8 mouse cellular contexts compared by ENCODE assay signal in the genomic region with DNA sequence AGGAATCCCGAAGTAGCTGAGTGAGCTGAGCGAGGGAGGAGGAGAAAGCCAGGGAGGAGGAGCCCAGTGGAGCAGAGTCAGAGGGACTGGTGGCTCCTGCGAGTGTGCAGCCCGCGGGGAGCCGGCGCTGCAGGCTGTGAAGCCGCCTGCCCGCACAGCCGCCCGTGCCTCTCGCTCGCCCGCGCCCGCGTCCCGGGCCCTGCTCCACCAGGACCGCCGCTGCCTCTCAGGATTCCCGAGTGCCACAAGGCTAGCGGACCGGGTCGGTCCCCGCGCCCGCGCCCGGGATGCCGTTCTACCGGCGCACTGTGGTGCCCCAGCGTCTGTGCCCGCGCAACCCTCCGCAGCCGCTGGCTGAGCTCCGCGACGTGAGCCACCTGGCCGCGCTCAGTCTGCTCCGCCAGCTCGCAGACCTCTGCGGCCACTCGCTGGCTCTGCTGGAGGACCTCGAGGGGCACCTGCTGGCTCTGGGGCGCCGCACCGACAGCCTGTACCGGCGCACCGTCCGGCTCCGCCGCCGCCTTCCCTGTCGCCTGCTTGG. TPM values are rescaled to one million over a fixed set of nuclear protein-coding genes. Genes with fewer than 3 reads are reported as not detected.
DNase-seq lines count a peak whose midpoint lies in the region; ATAC-seq lines count a peak whose summit lies in the region.

A gene (plus strand): TSS at position 105 of the 541 bp plus-strand sequence.

- DNase-seq in adrenal gland, postnatal 36 days, result peak; percentile 64 to 78
- DNase-seq in gastrocnemius, postnatal 4 days (ENCODE audit: low spot score in 2 of 2), result peak; percentile 33 to 47
- DNase-seq in limb, embryonic 10.5 days (ENCODE audit: low spot score), result peak; percentile 66
- peak; percentile 89 for DNase-seq in midbrain, embryonic 11.5 days (ENCODE audit: low spot score, missing footprints)
- peak; percentile 12 for DNase-seq in right cerebral cortex, postnatal 4 days
- no peak for DNase-seq in c-Kit-positive CD71-positive TER-119-positive erythroid progenitor cells, embryonic 14.5 days (ENCODE audit: low spot score)

- H3K4me1 ChIP-seq in intestine, embryonic 16.5 days (ENCODE audit: control insufficient read depth, insufficient read depth, low read length), result no peaks in the 10 kb centered on the region
- peaks cover 39% of the 10 kb centered on the region for H3K4me1 ChIP-seq in limb, embryonic 10.5 days
- no peaks in the 10 kb centered on the region for H3K4me1 ChIP-seq in midbrain, embryonic 11.5 days (ENCODE audit: control insufficient read depth, insufficient read depth, low read length)

- WGBS in intestine, embryonic 16.5 days, result 18% methylated on average over 58 of the region's 58 CpGs
- 12% methylated on average over 51 of the region's 58 CpGs for WGBS in limb, embryonic 10.5 days
- 29% methylated on average over 51 of the region's 58 CpGs for WGBS in midbrain, embryonic 11.5 days

- H3K4me2 ChIP-seq in intestine, embryonic 16.5 days (ENCODE audit: low read depth, low read length), result peak within 1 kb of the TSS; percentile 81
- H3K4me2 ChIP-seq in midbrain, embryonic 11.5 days, result peak within 1 kb of the TSS; percentile 64

- H3K9me3 ChIP-seq in intestine, embryonic 16.5 days (ENCODE audit: control insufficient read depth, low read length), result no peaks in the 10 kb centered on the region
- no peaks in the 10 kb centered on the region for H3K9me3 ChIP-seq in limb, embryonic 10.5 days (replicated peaks)
- no peaks in the 10 kb centered on the region for H3K9me3 ChIP-seq in midbrain, embryonic 11.5 days (ENCODE audit: control insufficient read depth, low read length)

- H3K9ac ChIP-seq in intestine, embryonic 16.5 days (ENCODE audit: low read depth, low read length), result peak within 1 kb of the TSS; percentile 67
- H3K9ac ChIP-seq in midbrain, embryonic 11.5 days (ENCODE audit: low read length), result peak within 1 kb of the TSS; percentile 53

- peaks cover 38% of the 10 kb centered on the region for H3K27me3 ChIP-seq in intestine, embryonic 16.5 days (replicated peaks; ENCODE audit: control insufficient read depth, insufficient read depth, low read length)
- H3K27me3 ChIP-seq in limb, embryonic 10.5 days (ENCODE audit: low read depth, poor library complexity, severe bottlenecking), result peaks cover 100% of the 10 kb centered on the region
- peaks cover 49% of the 10 kb centered on the region for H3K27me3 ChIP-seq in midbrain, embryonic 11.5 days (ENCODE audit: control insufficient read depth, insufficient read depth, low read length)

- H3K27ac ChIP-seq in intestine, embryonic 16.5 days (ENCODE audit: low read length), result no peak within 1 kb of the TSS
- peak within 1 kb of the TSS; percentile 86 for H3K27ac ChIP-seq in limb, embryonic 10.5 days
- no peak within 1 kb of the TSS for H3K27ac ChIP-seq in midbrain, embryonic 11.5 days (ENCODE audit: low read depth, low read length)

- no peaks in the 10 kb centered on the region for H3K36me3 ChIP-seq in intestine, embryonic 16.5 days (ENCODE audit: control insufficient read depth, insufficient read depth, low read length)
- H3K36me3 ChIP-seq in limb, embryonic 10.5 days, result no peaks in the 10 kb centered on the region
- H3K36me3 ChIP-seq in midbrain, embryonic 11.5 days (ENCODE audit: control insufficient read depth, insufficient read depth, low read length), result no peaks in the 10 kb centered on the region

- peak within 1 kb of the TSS; percentile 57 for H3K4me3 ChIP-seq in intestine, embryonic 16.5 days (ENCODE audit: low read length)
- H3K4me3 ChIP-seq in limb, embryonic 10.5 days, result peak within 1 kb of the TSS; percentile 63
- peak within 1 kb of the TSS; percentile 45 for H3K4me3 ChIP-seq in midbrain, embryonic 11.5 days (ENCODE audit: low read depth, low read length)

- ATAC-seq in common myeloid progenitor, adult 5-6 weeks (replicated peaks; ENCODE audit: low read depth, poor library complexity, severe bottlenecking), result peak; percentile 69; the same call in 1 of the 2 replicates
- peak; percentile 83 for ATAC-seq in intestine, embryonic 16.5 days
- peak; percentile 88 for ATAC-seq in midbrain, embryonic 11.5 days (ENCODE audit: low FRiP score)

RNA-seq across cellular contexts. Expression of the gene that starts here (rescaled TPM):
- total RNA-seq in adrenal gland, postnatal 36 days (2021), result 1 to 10 TPM; 3.6 to 7.1 TPM
- total RNA-seq in common myeloid progenitor, adult 5-6 weeks (2017), result 2.8 and 5.3 TPM in 2 replicates
- 10 to 100 TPM; 12.5 to 13.0 TPM for total RNA-seq in gastrocnemius, postnatal 4 days (2021)
- 5.4 and 6.9 TPM in 2 replicates for polyA plus RNA-seq in intestine, embryonic 16.5 days (2015; fragmentation: Nextera tagmentation; extraction: Ambion mirVana)
- 19.7 and 21.4 TPM in 2 replicates for polyA plus RNA-seq in limb, embryonic 10.5 days (2016; fragmentation: Nextera tagmentation; extraction: Ambion mirVana)
- 6.8 and 10.1 TPM in 2 replicates for polyA plus RNA-seq in midbrain, embryonic 11.5 days (2014; fragmentation: Nextera tagmentation; extraction: Ambion mirVana)
